Mouse (Mus musculus): ENCODE data around the gene Slc4a2.

DNA sequence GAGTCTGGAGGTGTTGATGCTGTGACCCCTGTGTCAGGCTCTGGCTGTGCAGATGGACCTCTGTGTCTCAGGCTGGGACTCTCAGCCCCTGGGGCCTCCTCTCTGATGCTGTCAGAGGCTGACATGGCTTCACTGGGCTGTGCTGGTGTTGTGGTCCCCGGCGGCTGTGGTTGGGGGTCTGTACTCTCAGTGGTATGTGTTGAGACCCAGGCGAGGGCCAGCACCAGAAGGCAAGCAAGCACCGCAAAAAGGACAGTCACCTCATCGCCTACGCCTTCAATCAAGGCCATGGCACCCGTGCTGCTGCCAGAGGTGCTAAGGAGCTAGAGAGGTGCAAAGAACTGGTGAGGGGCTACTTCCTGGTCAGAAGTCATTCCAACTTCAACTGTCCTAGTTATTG, 23.0 kb downstream of the Slc4a2 start:
- TF ChIP-seq CTCF (IDR thresholded peaks at IDR 0.05; ENCODE audit: extremely low read depth, insufficient read length, insufficient replicate concordance, low read depth, low read length) (no peak), POLR2A (IDR thresholded peaks at IDR 0.05; ENCODE audit: low read depth, low read length) (no peak)
